Mouse (Mus musculus) inflammation-experienced regulatory T-cells (primary cell): Measurements from ENCODE around the gene Olfr1218. TPM values are rescaled to one million over a fixed set of nuclear protein-coding genes. Genes with fewer than 3 reads are reported as not detected.

Experiments
- polyA plus RNA-seq, 2 experiments: library from polyadenylated mRNA; unstranded; fragments of 100-300 nt; shearing (Covaris generic); gene quantifications; one replicate each; pipeline ENCODE4 v1.2.1; 2017

Gene Olfr1218
- not detected for polyA plus RNA-seq

DNA sequence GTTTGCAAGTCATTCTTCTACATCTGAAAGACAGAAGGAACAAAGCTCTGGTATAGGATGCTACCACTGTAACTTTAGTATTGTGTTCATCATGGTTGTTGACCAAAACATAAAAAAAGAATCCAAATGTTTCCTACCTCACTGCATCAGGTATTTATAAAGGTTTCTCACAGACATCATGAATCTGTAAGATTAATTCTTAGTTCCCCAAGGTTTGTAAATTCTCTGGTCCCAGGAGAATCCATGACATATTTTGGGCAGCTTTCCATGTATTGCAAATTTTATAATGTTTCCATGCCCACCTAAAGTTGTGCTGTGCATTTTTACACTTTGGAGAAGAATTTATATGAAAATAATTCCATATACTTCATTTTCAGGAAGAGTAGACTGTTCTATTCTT lies at the start of gene Olfr1218:
Gene Olfr1218, minus strand, starts transcription at position 101 of the 400 bp plus-strand sequence.

DNA sequence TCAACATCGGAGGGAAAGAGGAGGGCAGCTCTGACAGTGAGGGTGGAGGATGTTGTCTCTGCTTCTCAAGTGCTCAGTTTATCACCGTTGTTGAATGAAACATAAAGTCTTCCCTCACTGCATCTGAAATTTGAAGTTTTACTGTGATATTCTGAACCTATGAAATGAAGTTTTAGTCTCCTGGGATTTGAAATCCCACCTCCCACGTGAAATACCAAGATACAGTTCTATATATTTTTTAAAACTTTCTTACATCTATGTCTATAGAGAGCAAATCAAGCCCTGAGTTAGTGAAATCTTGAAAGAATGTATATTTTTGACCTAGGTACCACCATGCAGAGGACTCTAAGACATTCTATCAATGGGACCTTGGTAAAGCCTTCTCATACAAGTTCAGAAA lies 45.7 kb upstream of the Olfr1218 start, which contains the start of gene Olfr1220:
Gene Olfr1220, minus strand, starts transcription at position 101 of the 400 bp plus-strand sequence.

DNA sequence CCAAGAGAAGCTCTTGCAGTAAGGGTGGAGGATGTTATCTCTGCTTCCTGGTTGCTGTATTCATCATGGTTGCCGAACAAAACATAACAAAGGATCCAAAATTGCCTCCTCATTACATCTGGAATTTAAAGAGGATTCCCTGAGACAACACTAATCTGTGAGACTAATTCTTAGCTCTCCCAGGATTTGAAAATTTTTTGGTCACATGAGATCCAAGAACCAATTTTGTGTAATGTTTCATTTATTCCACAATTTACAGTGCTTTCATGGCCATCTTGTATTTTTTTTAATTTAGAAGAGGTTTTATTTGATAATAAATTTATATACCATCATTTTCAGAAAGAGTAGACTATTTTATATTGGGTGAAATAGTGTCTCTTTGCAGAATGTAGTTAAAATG lies 22.4 kb upstream of the Olfr1218 start, which contains the start of gene Olfr1219:
Gene Olfr1219, minus strand, starts transcription at position 101 of the 400 bp plus-strand sequence.

DNA sequence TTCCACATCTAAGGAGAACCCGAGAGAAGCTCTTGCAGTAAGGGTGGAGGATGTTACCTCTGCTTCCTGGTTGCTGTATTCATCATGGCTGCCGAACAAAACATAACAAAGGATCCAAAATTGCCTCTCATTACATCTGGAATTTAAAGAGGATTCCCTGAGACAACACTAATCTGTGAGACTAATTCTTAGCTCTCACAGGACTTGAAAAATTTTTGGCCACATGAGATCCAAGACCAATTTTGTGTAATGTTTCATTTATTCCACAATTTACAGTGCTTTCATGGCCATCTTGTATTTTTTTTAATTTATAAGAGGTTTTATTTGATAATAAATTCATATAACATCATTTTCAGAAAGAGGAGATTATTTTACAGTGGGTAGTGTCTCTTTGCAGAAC lies 29.0 kb downstream of the Olfr1218 start, which contains the start of gene Olfr1217:
Gene Olfr1217, minus strand, starts transcription at position 101 of the 400 bp plus-strand sequence.

DNA sequence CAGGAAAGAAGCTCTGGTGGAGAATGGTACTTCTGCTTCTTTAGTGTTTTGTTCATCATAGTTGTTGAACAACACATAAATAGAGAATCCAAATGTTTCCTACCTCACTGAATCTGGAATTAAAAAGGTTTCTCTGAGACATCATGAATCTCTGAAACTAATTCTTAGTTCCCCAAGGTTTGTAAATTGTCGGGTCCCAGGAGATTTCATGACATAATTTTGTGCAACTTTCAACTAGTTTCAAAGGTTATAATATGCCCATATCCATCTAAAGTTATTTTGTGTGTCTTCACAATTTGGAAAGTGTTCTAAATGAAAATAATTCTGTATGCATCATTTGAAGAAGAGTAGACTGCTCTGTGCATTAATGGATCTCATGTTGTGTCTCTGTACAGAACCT lies 42.7 kb downstream of the Olfr1218 start, which contains the start of gene Olfr1216:
Gene Olfr1216, minus strand, starts transcription at position 101 of the 400 bp plus-strand sequence.

DNA sequence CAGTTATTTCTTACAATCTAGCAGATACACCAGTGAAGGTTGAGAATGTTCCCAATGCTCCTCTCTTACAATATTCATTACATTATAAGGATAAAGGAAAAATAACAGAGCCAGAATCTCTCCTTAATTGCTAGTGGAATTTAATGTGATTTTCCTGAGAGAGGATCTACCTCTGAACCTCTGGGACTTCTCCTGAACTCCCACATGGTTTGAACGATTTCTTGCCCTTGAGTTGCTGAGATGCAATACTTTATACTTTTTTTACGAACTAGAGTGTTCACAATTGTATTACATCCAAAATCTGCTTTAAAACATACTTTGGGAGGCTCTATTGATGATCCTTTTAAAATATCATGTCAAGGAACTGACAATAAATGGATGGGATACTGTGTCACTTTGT lies 54.1 kb downstream of the Olfr1218 start, which contains the start of gene Olfr1215:
Gene Olfr1215, minus strand, starts transcription at position 101 of the 400 bp plus-strand sequence.

Other genes with a start within 250 kb of the Olfr1218 start
- gene Olfr1202, start 246.7 kb downstream of the Olfr1218 start, polyA plus RNA-seq: under 1 TPM in 1 of 2 experiments, not detected in 1; 0.04 TPM
- gene Olfr1205, start 231.4 kb downstream of the Olfr1218 start, polyA plus RNA-seq: 1 to 10 TPM in 1 of 2 experiments, under 1 TPM in 1; 0.17 to 1.2 TPM
- gene Olfr1204, start 211.9 kb downstream of the Olfr1218 start, polyA plus RNA-seq: under 1 TPM in 1 of 2 experiments, not detected in 1; 0.06 TPM
- under 1 TPM in 1 of 2 experiments, not detected in 1; 0.61 TPM for gene Olfr1206, start 198.0 kb downstream of the Olfr1218 start, polyA plus RNA-seq
- gene Olfr1208, start 158.9 kb downstream of the Olfr1218 start, polyA plus RNA-seq: 1 to 10 TPM in 1 of 2 experiments, not detected in 1; 1.9 TPM
- gene Olfr1209, start 146.0 kb downstream of the Olfr1218 start, polyA plus RNA-seq: under 1 TPM; 0.04 to 0.37 TPM
- not detected for gene Olfr1211, start 123.1 kb downstream of the Olfr1218 start, polyA plus RNA-seq
- gene Olfr1212, start 107.2 kb downstream of the Olfr1218 start, polyA plus RNA-seq: under 1 TPM in 1 of 2 experiments, not detected in 1; 0.16 TPM
- gene Gm13762, start 80.9 kb downstream of the Olfr1218 start, polyA plus RNA-seq: not detected
- under 1 TPM in 1 of 2 experiments, not detected in 1; 0.23 TPM for gene Olfr1214, start 68.5 kb downstream of the Olfr1218 start, polyA plus RNA-seq
- under 1 TPM; 0.49 to 0.53 TPM for gene Olfr1215, start 54.2 kb downstream of the Olfr1218 start, polyA plus RNA-seq
- not detected for gene Olfr1216, start 42.8 kb downstream of the Olfr1218 start, polyA plus RNA-seq
- under 1 TPM; 0.07 to 0.11 TPM for gene Olfr1217, start 29.1 kb downstream of the Olfr1218 start, polyA plus RNA-seq
- gene Olfr1219, start 22.3 kb upstream of the Olfr1218 start, polyA plus RNA-seq: not detected
- under 1 TPM; 0.08 to 0.62 TPM for gene Olfr1220, start 45.6 kb upstream of the Olfr1218 start, polyA plus RNA-seq
- not detected for gene Olfr1221, start 56.1 kb upstream of the Olfr1218 start, polyA plus RNA-seq
- not detected for gene Olfr1222, start 71.9 kb upstream of the Olfr1218 start, polyA plus RNA-seq
- under 1 TPM in 1 of 2 experiments, not detected in 1; 0.30 TPM for gene Olfr1223, start 90.4 kb upstream of the Olfr1218 start, polyA plus RNA-seq
- gene Olfr1224-ps1, start 102.9 kb upstream of the Olfr1218 start, polyA plus RNA-seq: not detected
- gene Olfr1225, start 113.5 kb upstream of the Olfr1218 start, polyA plus RNA-seq: under 1 TPM; 0.06 to 0.77 TPM
- not detected for gene Olfr1226, start 138.9 kb upstream of the Olfr1218 start, polyA plus RNA-seq
- 1 to 10 TPM in 1 of 2 experiments, under 1 TPM in 1; 0.42 to 1.1 TPM for gene Olfr1228, start 192.9 kb upstream of the Olfr1218 start, polyA plus RNA-seq
- not detected for gene Olfr1229, start 226.8 kb upstream of the Olfr1218 start, polyA plus RNA-seq
- not detected for gene Olfr1230, start 236.1 kb upstream of the Olfr1218 start, polyA plus RNA-seq
- under 1 TPM in 1 of 2 experiments, not detected in 1; 0.34 TPM for gene Olfr1231, start 245.9 kb upstream of the Olfr1218 start, polyA plus RNA-seq